Mouse (Mus musculus) forebrain, embryonic 16.5 days (tissue): Measurements from ENCODE around the gene BC034090. TPM values are rescaled to one million over a fixed set of nuclear protein-coding genes. Genes with fewer than 3 reads are reported as not detected.
"Not testable (repeated sequence)": the region's sequence is repeated elsewhere in the genome, so short reads cannot be mapped to it uniquely, and the experiment has no call there.

Experiments used
- ATAC-seq: fragments of 200-750 bp; cut with Nextera tagmentation; 2 replicates; pipeline ENCODE4 v1.8.0; 2017; ENCODE audit warnings: mild to moderate bottlenecking, moderate library complexity
- H3K27ac ChIP-seq: fragments of 300-500 bp; sonication (generic); 2 replicates; pipeline ENCODE4 v1.5.1; 2014; ENCODE audit warnings: low read length, control low read depth
- H3K27me3 ChIP-seq: fragments of 300-500 bp; sonication (generic); replicated peaks from 2 replicates; pipeline ENCODE4 v1.6.1; 2014; ENCODE audit warnings: low read length; ENCODE audit not compliant: control insufficient read depth, insufficient read depth
- H3K36me3 ChIP-seq: fragments of 300-500 bp; sonication (generic); 2 replicates; pipeline ENCODE4 v1.6.1; 2014; ENCODE audit not compliant: control insufficient read depth, insufficient read depth
- H3K4me1 ChIP-seq: fragments of 300-500 bp; sonication (generic); replicated peaks from 2 replicates; pipeline ENCODE4 v1.6.1; 2014; ENCODE audit warnings: low read length; ENCODE audit not compliant: control insufficient read depth, insufficient read depth
- H3K4me2 ChIP-seq: fragments of 300-500 bp; sonication (generic); 2 replicates; pipeline ENCODE4 v1.6.1; 2014; ENCODE audit warnings: mild to moderate bottlenecking, low read length, control low read depth
- H3K4me3 ChIP-seq: fragments of 300-500 bp; sonication (generic); replicated peaks from 2 replicates; pipeline ENCODE4 v1.5.1; 2014; ENCODE audit warnings: mild to moderate bottlenecking, low read length, control low read depth
- H3K9ac ChIP-seq: fragments of 300-500 bp; sonication (generic); replicated peaks from 2 replicates; pipeline ENCODE4 v1.6.1; 2014; ENCODE audit warnings: low read depth, low read length, control low read depth
- H3K9me3 ChIP-seq: fragments of 300-500 bp; sonication (generic); 2 replicates; pipeline ENCODE4 v1.6.1; 2016; ENCODE audit warnings: low read length; ENCODE audit not compliant: control insufficient read depth
- WGBS: fragments of 180-500 bp; shearing (Covaris S2); extraction: QIAGEN DNeasy Blood & Tissue Kit; methylation state at CpG from one replicate; pipeline ENCODE4 v1.1.7; 2014; 5-methylcytosine and 5-hydroxymethylcytosine counted together
- polyA plus RNA-seq: library from polyadenylated mRNA; unstranded; fragments of >200 nt; fragmentation: Nextera tagmentation; extraction: Ambion mirVana; gene quantifications from 2 replicates; pipeline ENCODE4 v1.2.1, GENCODE M21; 2015

BC034090 gene
- polyA plus RNA-seq, 1 experiment from 2014 or later, result 3.3 TPM

DNA sequence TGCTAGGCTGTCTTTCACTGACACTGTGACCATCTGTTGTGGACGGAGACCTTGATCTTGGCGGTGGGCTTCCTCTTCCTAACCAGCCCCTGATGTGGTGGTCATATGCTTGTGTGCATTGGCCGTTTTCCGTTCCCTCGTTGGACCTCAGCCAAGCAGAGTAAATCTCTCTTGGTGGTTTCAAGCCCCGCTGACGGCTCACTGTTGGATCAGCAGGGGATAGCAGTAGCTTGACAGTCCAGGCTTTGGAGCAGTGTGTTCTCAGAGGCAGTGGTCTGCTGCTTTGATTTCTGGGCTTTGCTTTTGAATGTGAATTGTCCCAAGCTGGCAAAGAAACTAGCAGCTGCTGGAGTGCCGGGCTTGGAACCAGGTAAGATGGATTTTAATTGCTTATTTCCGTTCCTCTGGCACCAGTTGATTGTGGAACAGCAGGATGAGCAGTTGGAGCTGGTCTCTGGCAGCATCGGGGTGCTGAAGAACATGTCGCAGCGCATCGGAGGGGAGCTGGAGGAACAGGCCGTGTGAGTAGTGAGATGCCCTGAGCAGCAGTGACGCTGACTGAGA, 51.4 kb downstream of the BC034090 start:
- ATAC-seq, result peak; percentile 80
- peaks cover 44% of the 10 kb centered on the region for H3K4me1 ChIP-seq
- whole genome bisulfite sequencing, result 32% methylated on average over 15 of the region's 15 CpGs
- H3K36me3 ChIP-seq, result 0 out of 2 replicates have a peak, but pooled peaks cover 5% of the 10 kb centered on the region
- no peak overlapping the region for H3K4me2 ChIP-seq
- no peak overlapping the region for H3K9ac ChIP-seq
- H3K4me3 ChIP-seq, result no peak overlapping the region
- peak overlapping the region; percentile 90 for H3K27ac ChIP-seq
- H3K27me3 ChIP-seq, result no peaks in the 10 kb centered on the region
- H3K9me3 ChIP-seq, result no peaks in the 10 kb centered on the region

DNA sequence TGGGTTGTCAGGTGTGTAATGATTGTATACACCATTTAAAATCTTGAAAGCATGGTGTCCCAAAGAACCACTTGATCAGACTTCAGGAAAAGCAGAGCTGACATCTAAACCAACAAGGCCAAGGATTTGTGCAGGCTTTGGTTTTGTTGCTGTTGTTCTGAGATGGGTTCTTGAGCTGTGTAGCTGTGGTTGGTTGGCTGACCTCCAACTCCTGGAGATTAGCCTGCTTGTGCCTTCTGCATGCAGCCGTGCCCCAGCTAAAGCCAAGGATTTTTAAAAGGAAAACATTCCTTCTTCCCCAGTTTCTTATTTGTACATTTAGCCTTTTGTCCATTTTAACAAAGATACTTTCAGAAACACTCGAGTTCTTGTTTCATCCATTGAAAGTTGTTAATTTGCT, 52.6 kb downstream of the BC034090 start:
- no peaks in the 10 kb centered on the region for H3K27me3 ChIP-seq
- no peak overlapping the region for H3K4me2 ChIP-seq
- 0 out of 2 replicates have a peak, but pooled peaks cover 8% of the 10 kb centered on the region for H3K36me3 ChIP-seq
- H3K9me3 ChIP-seq, result no peaks in the 10 kb centered on the region
- H3K27ac ChIP-seq, result peak overlapping the region; percentile 65; the same call in 1 of the 2 replicates
- H3K9ac ChIP-seq, result no peak overlapping the region
- H3K4me1 ChIP-seq, result peaks cover 37% of the 10 kb centered on the region
- WGBS, result 15% methylated on average over 2 of the region's 2 CpGs
- no peak for ATAC-seq
- H3K4me3 ChIP-seq, result no peak overlapping the region

DNA sequence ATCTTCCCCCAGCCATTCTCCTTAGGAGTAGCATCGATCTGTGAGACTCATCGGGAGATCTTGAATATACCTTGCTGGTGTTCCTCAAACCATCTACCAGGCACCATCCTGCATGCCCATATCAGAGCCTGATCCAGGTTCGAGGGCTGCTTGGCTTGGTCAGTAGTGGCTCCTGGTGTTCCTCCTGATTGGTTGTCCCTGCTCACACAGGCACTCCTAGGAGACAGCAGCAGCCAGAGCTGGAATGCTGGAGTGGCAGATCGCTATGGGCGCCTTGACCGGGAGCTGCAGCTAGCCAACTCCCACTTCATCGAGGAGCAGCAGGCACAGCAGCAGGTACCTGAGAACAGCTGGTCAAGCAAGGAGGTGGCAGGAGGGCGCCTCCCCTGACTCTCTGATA, 53.0 kb downstream of the BC034090 start:
- Histone ChIP-seq H3K36me3 (0 out of 2 replicates have a peak, but pooled peaks cover 8% of the 10 kb centered on the region), H3K4me1 (peaks cover 33% of the 10 kb centered on the region), H3K4me3 (no peak overlapping the region), H3K9ac (no peak overlapping the region), H3K27me3 (no peaks in the 10 kb centered on the region), H3K27ac (0 out of 2 replicates have a peak overlapping the region, but pooled peaks have one; percentile 24), H3K9me3 (no peaks in the 10 kb centered on the region), H3K4me2 (no peak overlapping the region)
- ATAC-seq, result no peak
- WGBS, result 86% methylated on average over 8 of the region's 8 CpGs

DNA sequence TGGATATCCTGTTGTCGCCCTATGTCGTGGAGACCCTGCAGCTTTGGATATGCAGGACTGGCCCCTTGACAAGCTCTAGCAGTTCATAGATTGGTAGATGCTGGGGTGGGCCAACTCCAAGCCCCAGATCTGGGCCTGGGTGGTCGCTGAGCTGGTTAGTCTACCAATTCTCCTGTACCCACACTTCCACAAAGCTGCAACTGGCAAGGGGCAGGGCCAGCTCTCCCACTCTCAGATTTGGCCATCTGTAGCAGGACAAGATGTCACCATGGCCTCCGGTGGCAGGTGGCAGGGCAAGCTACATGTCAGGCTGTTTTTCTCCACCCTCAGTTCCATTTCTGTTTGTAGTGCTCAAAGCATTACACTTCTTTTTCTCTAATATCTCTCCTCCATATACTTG, 55.6 kb downstream of the BC034090 start:
- Histone ChIP-seq H3K27me3 (no peaks in the 10 kb centered on the region), H3K36me3 (0 out of 2 replicates have a peak, but pooled peaks cover 8% of the 10 kb centered on the region), H3K4me3 (no peak overlapping the region), H3K4me2 (no peak overlapping the region), H3K9me3 (no peaks in the 10 kb centered on the region), H3K27ac (no peak overlapping the region), H3K9ac (no peak overlapping the region), H3K4me1 (peaks cover 13% of the 10 kb centered on the region)
- 81% methylated on average over 4 of the region's 4 CpGs for WGBS
- ATAC-seq, result no peak

DNA sequence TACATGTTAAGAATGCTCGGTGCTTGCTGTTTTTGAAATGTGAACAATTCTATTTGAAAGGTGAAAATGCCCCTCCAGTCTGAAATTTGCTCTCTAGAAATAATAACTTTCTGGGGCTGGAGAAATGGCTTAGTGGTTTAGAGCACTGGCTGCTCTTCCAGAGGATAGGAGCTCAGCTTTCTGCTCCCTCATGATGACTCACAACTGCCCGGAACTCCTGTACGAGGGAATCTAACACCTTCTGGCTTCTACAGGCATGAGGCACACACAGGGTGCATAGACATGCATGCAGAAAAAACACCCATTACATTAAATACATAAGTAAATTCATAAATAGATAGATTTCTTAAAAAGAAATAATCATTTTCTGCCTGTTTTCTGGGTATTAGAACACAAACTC, 60.1 kb downstream of the BC034090 start:
- no peaks in the 10 kb centered on the region for H3K9me3 ChIP-seq
- H3K27me3 ChIP-seq, result no peaks in the 10 kb centered on the region
- H3K27ac ChIP-seq, result no peak overlapping the region
- no peak for ATAC-seq
- H3K4me2 ChIP-seq, result no peak overlapping the region
- H3K4me3 ChIP-seq, result no peak overlapping the region
- peaks cover 12% of the 10 kb centered on the region for H3K36me3 ChIP-seq
- no peaks in the 10 kb centered on the region for H3K4me1 ChIP-seq
- no peak overlapping the region for H3K9ac ChIP-seq
- WGBS, result 74% methylated on average over 3 of the region's 3 CpGs

DNA sequence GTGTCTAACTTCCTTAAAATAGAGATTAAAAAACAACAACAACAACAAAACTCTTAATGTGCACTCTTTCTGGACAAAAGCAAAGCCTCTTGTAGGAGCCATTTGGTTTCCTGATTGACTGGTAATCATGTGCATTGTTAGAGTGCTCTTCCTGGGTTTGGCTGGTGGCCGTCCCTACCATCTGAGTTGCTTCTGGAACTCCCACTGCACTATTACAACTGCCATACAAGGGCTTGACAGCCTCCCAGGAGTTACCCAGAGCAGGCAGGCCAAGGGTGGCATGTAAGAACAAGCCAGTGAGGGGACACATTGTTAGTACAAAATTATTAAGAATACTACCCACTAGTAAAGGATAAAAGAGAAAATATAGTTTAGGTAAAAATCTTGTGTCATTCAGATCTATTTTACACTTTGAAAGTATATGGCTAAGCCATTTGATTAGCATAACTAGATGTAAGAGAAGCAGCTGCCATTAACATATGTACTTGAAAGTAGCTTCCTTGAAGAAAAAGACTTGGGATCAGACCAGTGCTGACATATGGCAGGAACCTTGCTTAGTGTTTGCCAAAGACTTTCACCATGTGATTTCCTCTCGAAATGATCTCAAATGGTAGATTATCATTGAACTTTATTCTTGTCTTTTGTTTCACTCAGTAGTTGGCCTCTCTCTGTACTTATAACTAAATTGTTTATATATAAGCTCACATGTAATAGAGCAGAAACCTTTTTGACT, 65.9 kb downstream of the BC034090 start:
- peak; percentile 85 for ATAC-seq

DNA sequence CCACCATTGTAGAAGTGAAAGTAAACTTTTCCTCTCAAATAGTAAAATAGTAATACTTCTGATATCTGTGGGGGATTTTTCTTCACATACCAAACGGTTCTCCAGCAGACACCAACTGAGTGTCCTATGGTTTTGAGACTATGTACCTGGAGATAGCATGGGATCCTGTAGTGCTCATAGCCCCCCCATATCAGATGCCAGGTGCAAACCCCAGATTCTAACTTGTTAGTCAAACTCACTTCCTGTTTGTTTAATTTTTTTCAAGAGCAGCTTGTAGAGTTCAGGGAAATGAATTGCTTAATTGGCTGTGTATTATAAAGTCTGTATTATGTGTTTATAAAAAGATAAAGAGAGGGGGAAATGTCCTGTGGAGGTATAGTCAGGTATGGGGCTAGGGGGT, 69.8 kb downstream of the BC034090 start:
- Histone ChIP-seq H3K4me1 (peaks cover 10% of the 10 kb centered on the region), H3K4me3 (no peak overlapping the region), H3K9me3 (no peaks in the 10 kb centered on the region), H3K4me2 (no peak overlapping the region), H3K36me3 (peaks cover 2% of the 10 kb centered on the region; the same call in 1 of the 2 replicates), H3K9ac (no peak overlapping the region), H3K27me3 (no peaks in the 10 kb centered on the region), H3K27ac (no peak overlapping the region)
- 91% methylated on average over 1 of the region's 1 CpGs for WGBS
- ATAC-seq, result no peak

More for the DNA sequence above, 65.9 kb downstream of the BC034090 start:
- Histone ChIP-seq H3K27me3 (no peaks in the 10 kb centered on the region), H3K36me3 (peaks cover 7% of the 10 kb centered on the region), H3K27ac (peak overlapping the region; percentile 84), H3K9me3 (no peaks in the 10 kb centered on the region), H3K4me2 (no peak overlapping the region), H3K4me1 (0 out of 2 replicates have a peak, but pooled peaks cover 2% of the 10 kb centered on the region), H3K4me3 (no peak overlapping the region), H3K9ac (no peak overlapping the region)
- WGBS, result 47% methylated on average over 2 of the region's 2 CpGs

DNA sequence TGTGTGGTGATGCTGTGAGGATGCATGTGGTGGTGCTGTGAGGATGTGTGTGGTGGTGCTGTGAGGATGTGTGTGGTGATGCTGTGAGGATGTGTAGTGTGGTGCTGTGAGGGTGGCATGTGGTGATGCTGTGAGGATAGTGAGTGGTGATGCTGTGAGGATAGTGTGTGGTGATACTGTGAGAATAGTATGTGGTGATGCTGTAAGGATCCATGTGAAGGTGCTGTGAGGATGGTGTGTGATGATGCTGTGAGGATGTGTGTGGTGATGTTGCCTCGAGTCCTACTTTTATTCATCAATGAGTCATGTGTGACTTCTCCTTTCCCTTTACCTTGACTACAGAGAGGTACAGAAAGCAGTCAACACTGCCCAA, 70.6 kb downstream of the BC034090 start:
- 92% methylated on average over 1 of the region's 1 CpGs for WGBS
- not testable (repeated sequence) for H3K36me3 ChIP-seq, H3K4me3 ChIP-seq, H3K4me2 ChIP-seq, H3K27ac ChIP-seq, H3K9ac ChIP-seq, H3K27me3 ChIP-seq, H3K9me3 ChIP-seq, ATAC-seq
- peaks cover 11% of the 10 kb centered on the region for H3K4me1 ChIP-seq

DNA sequence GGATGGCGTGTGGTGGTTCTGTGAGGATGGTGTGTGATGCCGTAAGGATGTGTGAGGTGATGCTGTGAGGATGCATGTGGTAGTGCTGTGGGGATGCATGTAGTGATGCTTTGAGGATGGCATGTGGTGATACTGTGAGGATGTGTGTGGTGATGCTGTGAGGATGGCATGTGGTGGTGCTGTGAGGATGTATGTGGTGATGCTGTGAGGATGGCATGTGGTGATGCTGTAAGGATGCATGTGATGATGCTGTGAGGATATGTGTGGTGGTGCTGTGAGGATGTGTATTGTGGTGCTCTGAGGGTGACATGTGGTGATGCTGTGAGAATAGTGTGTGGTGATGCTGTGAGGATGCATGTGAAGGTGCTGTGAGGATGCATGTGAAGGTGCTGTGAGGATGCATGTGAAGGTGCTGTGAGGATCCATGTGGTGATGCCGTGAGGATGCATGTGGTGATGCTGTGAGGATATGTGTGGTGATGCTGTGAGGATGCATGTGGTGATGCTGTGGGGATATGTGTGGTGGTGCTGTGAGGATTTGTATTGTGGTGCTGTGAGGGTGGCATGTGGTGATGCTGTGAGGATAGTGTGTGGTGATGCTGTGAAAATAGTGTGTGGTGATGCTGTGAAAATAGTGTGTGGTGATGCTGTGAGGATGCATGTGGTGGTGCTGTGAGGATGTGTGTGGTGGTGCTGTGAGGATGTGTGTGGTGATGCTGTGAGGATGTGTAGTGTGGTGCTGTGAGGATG, 71.2 kb downstream of the BC034090 start:
- H3K9ac ChIP-seq, result no peak overlapping the region
- no peak overlapping the region for H3K27ac ChIP-seq
- 86% methylated on average over 3 of the region's 3 CpGs for WGBS
- no peaks in the 10 kb centered on the region for H3K27me3 ChIP-seq
- no peak for ATAC-seq
- H3K9me3 ChIP-seq, result no peaks in the 10 kb centered on the region
- H3K4me3 ChIP-seq, result no peak overlapping the region
- H3K36me3 ChIP-seq, result peaks cover under 1% of the 10 kb centered on the region; the same call in 1 of the 2 replicates
- peaks cover 9% of the 10 kb centered on the region for H3K4me1 ChIP-seq
- no peak overlapping the region for H3K4me2 ChIP-seq
